Mouse (Mus musculus) gastrocnemius, adult 2 months (tissue): Measurements from ENCODE around the gene Erbb2. TPM values are rescaled to one million over a fixed set of nuclear protein-coding genes. Genes with fewer than 3 reads are reported as not detected.

Experiments
- DNase-seq: peaks from one replicate; pipeline ENCODE4 v3.0.0; 2022
- H3K27ac ChIP-seq: fragments of 200-600 bp; 2 replicates; pipeline ENCODE4 v1.8.1; 2022; ENCODE audit warnings: mild to moderate bottlenecking
- H3K4me3 ChIP-seq: fragments of 200-600 bp; 2 replicates; pipeline ENCODE4 v1.8.1; 2022; ENCODE audit warnings: mild to moderate bottlenecking, moderate library complexity
- CTCF ChIP-seq: fragments of 200-600 bp; IDR thresholded peaks from 2 replicates; pipeline ENCODE4 v1.8.1; 2022; ENCODE audit warnings: antibody characterized with exemption, mild to moderate bottlenecking, moderate library complexity
- intact Hi-C: fragments of 180-260 bp; cut with DNase I; formaldehyde crosslinking; loops from one replicate; pipeline ENCODE4 v1.15.1; 2025
- total RNA-seq, 2 experiments: library from RNA; stranded (reverse); gene quantifications; 2 replicates each; pipeline ENCODE4 v1.2.3; 2021

Gene Erbb2
- total RNA-seq, 2 experiments from 2014 or later, result 1.6 to 1.9 TPM

- Histone ChIP-seq H3K4me3 (peak overlapping the region; percentile 74), H3K27ac (peak overlapping the region; percentile 51)
- intact Hi-C loops, result loop anchor here (1.0 to 5.0 kb wide), 3 partner anchors 45 to 192 kb away; partner anchors contain the start of gene Erbb2
- TF ChIP-seq CTCF, result peak; percentile 77
- peak; percentile 90 for DNase-seq
Measured at GRCm38 (mm10) chr11:98457367-98458120, 45.3 kb downstream of the Erbb2 start.

DNA sequence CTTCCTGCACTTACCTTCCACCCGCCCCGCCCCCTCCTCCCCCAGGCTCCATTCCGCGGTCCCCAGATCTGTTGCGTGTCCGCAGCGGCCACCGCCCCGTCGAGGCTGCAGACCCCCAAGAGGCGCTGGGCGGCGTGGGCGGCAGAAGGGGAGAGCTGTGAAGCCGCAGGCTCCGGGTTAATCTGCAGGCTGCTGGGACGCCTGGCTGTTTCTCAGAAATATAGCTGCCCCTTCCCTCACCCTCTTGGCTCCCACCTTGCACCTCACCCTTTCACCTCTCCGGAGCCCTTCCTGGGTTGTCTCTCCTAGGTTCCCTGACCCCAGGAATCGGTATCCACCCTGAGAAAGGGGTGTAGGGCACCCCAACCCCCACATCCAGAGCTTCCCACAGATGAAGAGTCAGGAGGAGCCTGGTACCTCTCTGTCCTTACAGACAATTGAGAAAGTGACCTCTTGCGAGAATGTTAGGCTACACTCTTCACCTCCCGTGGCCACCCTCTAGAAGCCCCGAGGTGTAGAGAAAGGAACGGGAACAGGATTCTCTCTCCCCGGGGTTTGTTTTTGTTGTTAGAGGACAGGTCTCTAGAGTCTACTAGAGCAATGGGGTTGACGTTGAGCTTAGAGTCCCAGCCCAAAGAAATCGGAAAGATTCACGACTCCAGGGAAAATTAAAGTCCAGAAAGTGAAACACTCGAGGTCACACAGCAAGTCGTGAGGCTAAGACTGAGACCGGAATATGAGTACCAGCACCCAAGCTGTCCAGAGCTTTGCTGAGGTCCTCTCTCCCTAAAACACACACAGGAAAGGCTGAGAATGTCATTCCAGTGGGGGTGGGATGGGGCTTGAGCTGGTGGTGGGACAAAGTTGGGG lies 46.1 kb downstream of the Erbb2 start:
- peak overlapping the region; percentile 51 for H3K27ac ChIP-seq
- TF ChIP-seq CTCF, result no peak
- H3K4me3 ChIP-seq, result peak overlapping the region; percentile 74
- no peak for DNase-seq
- intact Hi-C loops, result loop anchor here (5.0 kb wide), 2 partner anchors 46 to 116 kb away; partner anchors contain the start of gene Erbb2

GRCm38 (mm10) chr11:98459071-98459741 lies 46.9 kb downstream of the Erbb2 start:
- Histone ChIP-seq H3K27ac (no peak overlapping the region), H3K4me3 (no peak overlapping the region)
- peak; percentile 12 for DNase-seq
- intact Hi-C loops, result loop anchor here (5.0 kb wide), 2 partner anchors 47 to 117 kb away; partner anchors contain the start of gene Erbb2
- no peak for TF ChIP-seq CTCF

GRCm38 (mm10) chr11:98459860-98460259 lies 47.6 kb downstream of the Erbb2 start:
- TF ChIP-seq CTCF, result no peak
- no peak for DNase-seq
- intact Hi-C loops, result loop anchor here (5.0 kb wide), 2 partner anchors 48 to 118 kb away; partner anchors contain the start of gene Erbb2
- Histone ChIP-seq H3K27ac (no peak overlapping the region), H3K4me3 (no peak overlapping the region)

DNA sequence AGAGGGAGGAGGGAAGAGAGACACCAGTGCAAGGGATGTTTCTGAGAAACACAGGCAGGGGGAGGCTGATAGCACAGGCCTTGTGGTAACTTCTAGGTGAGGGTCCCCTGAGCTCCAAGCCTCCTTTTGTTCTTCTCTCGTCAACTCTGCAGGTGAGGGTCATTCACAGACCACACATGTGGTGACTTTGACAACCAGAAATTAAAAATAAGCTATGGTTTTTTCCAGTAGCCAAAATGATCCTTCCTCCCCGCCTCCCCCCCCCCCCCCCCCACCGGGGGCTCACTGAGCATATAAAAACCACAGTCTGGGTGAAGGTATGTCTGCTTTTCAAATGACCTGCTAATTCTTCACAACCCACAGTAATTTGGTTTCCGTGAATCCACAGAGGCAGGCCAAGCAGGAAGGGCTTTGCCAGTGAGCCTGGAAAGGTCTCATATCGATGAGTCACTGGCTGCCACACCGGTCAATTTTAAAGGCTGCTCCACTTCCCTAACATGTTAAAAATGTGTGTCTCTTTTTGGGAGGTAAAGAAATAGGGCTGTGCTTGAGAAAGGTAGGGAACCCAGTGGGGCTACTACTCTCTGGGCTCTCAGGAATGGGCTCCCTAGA lies 48.9 kb downstream of the Erbb2 start:
- H3K27ac ChIP-seq, result no peak overlapping the region
- H3K4me3 ChIP-seq, result no peak overlapping the region
- no peak for TF ChIP-seq CTCF
- intact Hi-C loops, result no loop called here
- no peak for DNase-seq

GRCm38 (mm10) chr11:98462255-98462654 lies 50.0 kb downstream of the Erbb2 start:
- DNase-seq, result no peak
- TF ChIP-seq CTCF, result no peak
- H3K4me3 ChIP-seq, result no peak overlapping the region
- intact Hi-C loops, result no loop called here
- H3K27ac ChIP-seq, result no peak overlapping the region

- no peak overlapping the region for H3K27ac ChIP-seq
- H3K4me3 ChIP-seq, result no peak overlapping the region
- DNase-seq, result no peak
- intact Hi-C loops, result no loop called here
- TF ChIP-seq CTCF, result no peak
Measured at GRCm38 (mm10) chr11:98463911-98464310, 51.6 kb downstream of the Erbb2 start.

GRCm38 (mm10) chr11:98464516-98464915 lies 52.2 kb downstream of the Erbb2 start:
- H3K27ac ChIP-seq, result no peak overlapping the region
- no peak for DNase-seq
- H3K4me3 ChIP-seq, result no peak overlapping the region
- intact Hi-C loops, result no loop called here
- TF ChIP-seq CTCF, result no peak

DNA sequence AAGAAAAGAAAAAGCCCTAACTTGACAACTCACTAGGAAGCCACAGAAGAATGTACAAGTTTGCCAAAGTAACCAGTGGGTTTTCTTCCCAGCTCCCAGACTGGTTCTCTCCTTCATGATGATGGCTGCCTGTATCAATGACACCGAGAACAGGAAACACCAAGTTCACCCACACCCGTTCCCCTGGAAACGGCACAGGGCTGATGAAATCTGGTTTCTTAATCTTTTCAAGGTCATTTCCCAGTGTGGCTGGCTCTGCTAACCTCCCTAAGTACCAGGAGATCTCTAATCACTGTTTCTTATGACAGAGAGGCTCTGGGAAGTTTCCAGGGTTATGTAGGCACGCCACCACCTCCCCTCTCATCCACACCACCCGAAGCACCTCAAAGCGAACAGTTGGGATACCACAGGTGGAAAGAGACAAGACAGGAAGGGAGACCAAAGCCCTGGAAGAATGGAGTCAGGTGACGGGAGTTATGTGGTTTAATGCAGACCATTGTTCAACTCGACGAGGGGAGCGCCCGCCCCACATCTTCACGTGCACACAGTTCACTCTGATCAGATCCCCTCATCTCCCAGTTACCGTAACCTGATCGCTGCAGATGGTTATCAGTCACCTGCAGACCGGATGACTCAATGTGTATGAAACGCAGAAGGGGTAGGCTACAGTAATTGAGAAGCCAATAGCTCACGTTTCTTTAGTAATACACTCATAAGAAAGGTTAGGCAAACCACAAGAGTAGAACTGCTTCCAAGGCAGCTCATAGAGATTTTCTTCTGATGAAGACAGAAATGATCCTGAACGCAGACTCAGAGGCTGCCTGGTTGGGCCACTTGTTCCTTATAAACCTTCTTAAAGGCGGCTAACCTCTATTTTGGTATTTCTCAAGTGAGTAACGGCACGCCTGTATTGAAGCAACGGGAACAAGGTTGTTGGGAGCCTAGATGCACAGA lies 57.8 kb downstream of the Erbb2 start:
- intact Hi-C loops, result no loop called here
- DNase-seq, result no peak
- Histone ChIP-seq H3K27ac (no peak overlapping the region), H3K4me3 (no peak overlapping the region)
- TF ChIP-seq CTCF, result no peak

DNA sequence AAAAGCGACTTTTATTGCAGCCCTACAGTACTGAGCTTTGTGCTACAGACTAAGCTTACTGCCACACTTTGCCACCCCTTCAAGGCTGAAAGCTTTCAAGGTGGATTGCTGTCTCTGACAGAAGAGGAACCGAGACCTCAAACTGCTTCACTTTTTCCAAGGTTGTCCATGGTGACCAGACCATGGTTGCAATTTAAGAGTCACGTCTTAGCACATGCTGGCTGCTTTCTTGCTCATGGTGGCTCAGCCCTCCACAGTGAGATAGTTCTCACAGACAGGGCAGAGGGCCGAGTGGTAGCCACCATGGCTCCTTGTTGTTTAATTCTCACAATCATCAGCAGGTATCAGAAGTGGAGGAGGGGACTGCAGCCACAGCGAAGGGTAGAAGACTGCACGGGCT lies 58.5 kb downstream of the Erbb2 start:
- intact Hi-C loops, result no loop called here
- DNase-seq, result no peak
- Histone ChIP-seq H3K4me3 (no peak overlapping the region), H3K27ac (no peak overlapping the region)
- no peak for TF ChIP-seq CTCF

DNA sequence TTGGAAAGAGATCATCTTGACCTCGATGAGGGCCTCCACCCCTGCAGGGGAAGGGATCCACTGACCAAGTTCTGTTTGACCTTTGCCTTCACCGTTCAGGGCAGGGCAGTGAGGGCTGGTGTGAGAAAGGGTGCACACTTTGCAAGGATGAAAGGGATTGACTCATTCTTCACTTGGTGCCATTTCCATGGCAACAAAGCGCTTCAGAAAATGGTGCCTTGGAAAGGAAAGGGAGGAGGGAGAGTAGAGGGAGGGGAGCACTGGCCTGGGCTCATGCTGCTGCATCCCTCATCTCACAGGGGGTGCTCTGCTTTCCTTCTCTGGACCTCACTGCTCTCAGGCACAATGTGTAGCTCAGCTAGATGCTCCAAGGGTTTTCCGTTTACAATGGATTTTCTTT lies 60.4 kb downstream of the Erbb2 start:
- Histone ChIP-seq H3K4me3 (no peak overlapping the region), H3K27ac (no peak overlapping the region)
- intact Hi-C loops, result no loop called here
- no peak for TF ChIP-seq CTCF
- DNase-seq, result no peak
